Mouse (Mus musculus): ENCODE results near the gene Jmy. TPM values are rescaled to one million over a fixed set of nuclear protein-coding genes. Genes with fewer than 3 reads are reported as not detected.

Gene Jmy
- total and polyA plus RNA-seq, 2 experiments from 2014 or later: 7.8 to 22.0 TPM

- Histone ChIP-seq H3K27ac (ENCODE audit: low read depth, low read length) (no peak overlapping the region), H3K4me2 (ENCODE audit: low read depth, low read length, poor library complexity, severe bottlenecking) (no peak overlapping the region), H3K4me3 (ENCODE audit: low read depth, low read length) (no peak overlapping the region), H3K4me1 (ENCODE audit: insufficient read depth, low read length) (no peaks in the 10 kb centered on the region), H3K9ac (replicated peaks; ENCODE audit: low read length, poor library complexity, severe bottlenecking) (no peak overlapping the region), H3K27me3 (ENCODE audit: insufficient read depth, low read length) (no peaks in the 10 kb centered on the region), H3K9me3 (ENCODE audit: low read length) (no peaks in the 10 kb centered on the region), H3K36me3 (ENCODE audit: insufficient read depth, low read length) (no peaks in the 10 kb centered on the region)
- DNase-seq (ENCODE audit: low spot score) (no peak), ATAC-seq (ENCODE audit: low FRiP score) (no peak)
- no peak for TF ChIP-seq CTCF (IDR thresholded peaks at IDR 0.05)
- 94% methylated on average over 8 of the region's 8 CpGs for WGBS
Observed at GRCm38 (mm10) chr13:93380399-93381063, 119.1 kb downstream of the Jmy start.

Other genes with a start within 250 kb of the Jmy start
- 64.4 and 81.0 TPM in 2 replicates for gene Homer1, start 200.2 kb downstream of the Jmy start, total RNA-seq (2014; rRNA removed)
- gene Homer1, start 200.2 kb downstream of the Jmy start, polyA plus RNA-seq (2015; fragmentation: Nextera tagmentation; extraction: Ambion mirVana): 8.6 and 9.7 TPM in 2 replicates
- 0.16 TPM in 1 of 2 replicates, not detected in the other for gene Bhmt, start 138.2 kb upstream of the Jmy start, total RNA-seq (2014; rRNA removed)
- not detected in 2 replicates for gene Bhmt, start 138.2 kb upstream of the Jmy start, polyA plus RNA-seq (2015; fragmentation: Nextera tagmentation; extraction: Ambion mirVana)
- not detected in 2 replicates for gene Bhmt2, start 174.5 kb upstream of the Jmy start, total RNA-seq (2014; rRNA removed)
- gene Bhmt2, start 174.5 kb upstream of the Jmy start, polyA plus RNA-seq (2015; fragmentation: Nextera tagmentation; extraction: Ambion mirVana): not detected in 2 replicates
- 0.28 TPM in 1 of 2 replicates, not detected in the other for gene Dmgdh, start 174.6 kb upstream of the Jmy start, total RNA-seq (2014; rRNA removed)
- gene Dmgdh, start 174.6 kb upstream of the Jmy start, polyA plus RNA-seq (2015; fragmentation: Nextera tagmentation; extraction: Ambion mirVana): 0.17 and 0.19 TPM in 2 replicates

Measured in midbrain, postnatal 0 days (tissue).